Mouse (Mus musculus) neural tube, embryonic 15.5 days (tissue): ENCODE measurements at regions not wholly inside any gene's neighbourhood (a gene's known extent, or its start where the extent isn't known, plus 50 kb on each side); places are given as distances from the start of the nearest gene placed in this dataset.

Source experiments
- ATAC-seq: fragments of 200-750 bp; cut with Nextera tagmentation; 2 replicates; pipeline ENCODE4 v1.8.0; 2017; ENCODE audit warnings: mild to moderate bottlenecking, moderate TSS enrichment, moderate library complexity; ENCODE audit not compliant: low FRiP score
- H3K27ac ChIP-seq: fragments of 300-500 bp; sonication (generic); replicated peaks from 2 replicates; pipeline ENCODE4 v1.5.1; 2015; ENCODE audit warnings: mild to moderate bottlenecking, inconsistent platforms
- H3K27me3 ChIP-seq: fragments of 300-500 bp; sonication (generic); replicated peaks from 2 replicates; pipeline ENCODE4 v1.6.1; 2015; ENCODE audit warnings: inconsistent platforms
- H3K36me3 ChIP-seq: fragments of 300-500 bp; sonication (generic); 2 replicates; pipeline ENCODE4 v1.6.1; 2015; ENCODE audit warnings: inconsistent platforms
- H3K4me1 ChIP-seq: fragments of 300-500 bp; sonication (generic); 2 replicates; pipeline ENCODE4 v1.6.1; 2015; ENCODE audit warnings: inconsistent platforms
- H3K4me2 ChIP-seq: fragments of 300-500 bp; sonication (generic); 2 replicates; pipeline ENCODE4 v1.6.1; 2015; ENCODE audit warnings: inconsistent platforms, mild to moderate bottlenecking, moderate library complexity
- H3K4me3 ChIP-seq: fragments of 300-500 bp; sonication (generic); replicated peaks from 2 replicates; pipeline ENCODE4 v1.5.1; 2015; ENCODE audit warnings: mild to moderate bottlenecking, inconsistent platforms
- H3K9ac ChIP-seq: fragments of 300-500 bp; sonication (generic); replicated peaks from 2 replicates; pipeline ENCODE4 v1.6.1; 2015; ENCODE audit warnings: mild to moderate bottlenecking, inconsistent platforms
- H3K9me3 ChIP-seq: fragments of 300-500 bp; sonication (generic); replicated peaks from 2 replicates; pipeline ENCODE4 v1.6.1; 2016; ENCODE audit warnings: inconsistent platforms
- WGBS: fragments of 180-500 bp; shearing (Covaris S2); methylation state at CpG from one replicate; pipeline ENCODE4 v1.1.7; 2015; ENCODE audit warnings: mixed read lengths; 5-methylcytosine and 5-hydroxymethylcytosine counted together

DNA sequence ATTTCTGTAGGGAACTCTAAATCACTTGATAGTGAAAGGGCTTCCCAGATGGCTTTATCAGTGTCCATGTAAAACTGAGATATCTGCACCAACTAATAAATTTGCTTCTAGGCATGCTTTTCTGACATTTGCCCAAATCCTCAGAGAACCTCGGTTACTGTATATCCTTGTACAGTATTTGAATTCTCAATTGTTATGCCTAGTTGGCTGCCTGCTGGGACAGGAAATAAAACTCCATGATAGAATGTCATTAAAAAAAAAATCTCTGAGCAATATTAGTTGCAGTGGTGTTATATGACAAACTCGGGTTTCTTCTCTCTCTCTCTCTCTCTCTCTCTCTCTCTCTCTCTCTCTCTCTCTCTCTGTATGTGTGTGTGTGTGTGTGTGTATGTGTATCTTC is 162.2 kb upstream of the Kiz start:
- no peak overlapping the region for H3K9ac ChIP-seq
- peak; percentile 58; the same call in 1 of the 2 replicates for ATAC-seq
- no peak overlapping the region for H3K27ac ChIP-seq
- H3K4me3 ChIP-seq, result no peak overlapping the region
- peaks cover 2% of the 10 kb centered on the region; the same call in 1 of the 2 replicates for H3K27me3 ChIP-seq
- H3K36me3 ChIP-seq, result no peaks in the 10 kb centered on the region
- H3K4me1 ChIP-seq, result peaks cover 20% of the 10 kb centered on the region
- H3K9me3 ChIP-seq, result no peaks in the 10 kb centered on the region
- 7% methylated on average over 2 of the region's 2 CpGs for WGBS
- 0 out of 2 replicates have a peak overlapping the region, but pooled peaks have one; percentile 25 for H3K4me2 ChIP-seq

DNA sequence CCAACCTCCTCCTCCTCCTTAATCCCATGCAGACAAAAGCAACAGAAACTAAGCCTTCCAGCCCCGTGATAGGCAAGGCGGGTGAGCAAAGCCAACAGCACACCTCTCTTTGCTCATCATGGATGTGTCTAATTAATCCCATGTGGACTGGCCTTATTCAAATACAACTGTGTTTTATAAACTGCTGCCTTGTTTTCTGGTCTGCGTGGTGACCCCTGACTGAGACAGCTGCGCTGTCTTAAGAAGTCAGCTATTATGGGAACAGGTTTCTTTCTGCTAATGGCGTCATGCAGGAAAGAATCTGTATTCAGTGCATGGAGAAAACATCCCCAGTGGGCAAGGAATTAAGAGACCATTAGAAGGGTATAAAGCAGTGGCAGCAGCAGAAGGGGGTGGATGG is 161.6 kb upstream of the Kiz start:
- Histone ChIP-seq H3K4me3 (no peak overlapping the region), H3K9me3 (no peaks in the 10 kb centered on the region), H3K36me3 (no peaks in the 10 kb centered on the region), H3K4me2 (peak overlapping the region; percentile 25), H3K4me1 (peaks cover 20% of the 10 kb centered on the region), H3K27me3 (no peaks in the 10 kb centered on the region), H3K27ac (0 out of 2 replicates have a peak overlapping the region, but pooled peaks have one; percentile 41), H3K9ac (no peak overlapping the region)
- WGBS, result 21% methylated on average over 5 of the region's 5 CpGs
- peak; percentile 68; the same call in 1 of the 2 replicates for ATAC-seq

DNA sequence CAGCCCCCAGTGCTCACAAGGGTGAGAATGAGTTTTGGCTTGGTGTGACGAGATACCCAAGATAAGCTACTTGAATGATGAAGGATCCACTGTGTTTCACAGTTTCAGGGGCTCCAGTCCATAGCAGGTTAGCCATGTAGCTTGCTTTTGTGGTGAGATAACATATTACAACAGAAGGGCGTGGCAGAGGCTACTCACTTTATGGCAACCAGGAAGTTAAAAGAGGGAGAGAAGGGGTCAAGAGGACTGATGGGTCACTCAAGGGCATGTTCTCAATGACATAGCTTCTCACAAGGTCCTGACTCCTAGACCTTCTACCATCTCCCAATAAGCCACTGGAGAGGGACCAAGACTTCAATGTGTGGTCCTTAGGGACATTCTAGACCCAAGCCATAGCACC is 159.4 kb upstream of the Kiz start:
- Histone ChIP-seq H3K4me3 (no peak overlapping the region), H3K9me3 (no peaks in the 10 kb centered on the region), H3K27me3 (no peaks in the 10 kb centered on the region), H3K27ac (no peak overlapping the region), H3K4me1 (peaks cover 20% of the 10 kb centered on the region), H3K4me2 (no peak overlapping the region), H3K36me3 (no peaks in the 10 kb centered on the region), H3K9ac (no peak overlapping the region)
- no peak for ATAC-seq
- 92% methylated on average over 2 of the region's 2 CpGs for WGBS

DNA sequence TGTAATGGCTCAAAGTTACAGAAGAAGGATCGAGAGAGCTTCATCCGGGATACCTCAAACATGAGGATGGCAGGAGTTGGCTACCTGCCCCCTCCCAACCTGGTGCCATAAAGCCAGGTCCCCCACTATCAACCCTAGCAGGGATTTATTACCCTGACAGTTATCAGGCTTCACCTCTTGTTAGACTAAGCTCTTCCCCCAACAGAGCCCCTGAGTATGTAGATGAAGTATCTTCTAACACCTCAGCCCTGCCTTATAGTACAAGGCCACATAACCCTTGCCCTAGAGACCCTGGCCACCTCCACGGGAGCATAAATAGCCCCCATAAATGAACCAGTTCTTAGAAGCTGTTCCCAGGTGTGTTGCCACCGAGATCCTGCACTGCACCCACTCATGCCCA is 158.9 kb upstream of the Kiz start:
- Histone ChIP-seq H3K4me1 (peaks cover 20% of the 10 kb centered on the region), H3K9me3 (no peaks in the 10 kb centered on the region), H3K27me3 (no peaks in the 10 kb centered on the region), H3K4me3 (no peak overlapping the region), H3K27ac (no peak overlapping the region), H3K9ac (no peak overlapping the region), H3K4me2 (no peak overlapping the region), H3K36me3 (no peaks in the 10 kb centered on the region)
- ATAC-seq, result no peak
- 83% methylated on average over 4 of the region's 4 CpGs for WGBS

DNA sequence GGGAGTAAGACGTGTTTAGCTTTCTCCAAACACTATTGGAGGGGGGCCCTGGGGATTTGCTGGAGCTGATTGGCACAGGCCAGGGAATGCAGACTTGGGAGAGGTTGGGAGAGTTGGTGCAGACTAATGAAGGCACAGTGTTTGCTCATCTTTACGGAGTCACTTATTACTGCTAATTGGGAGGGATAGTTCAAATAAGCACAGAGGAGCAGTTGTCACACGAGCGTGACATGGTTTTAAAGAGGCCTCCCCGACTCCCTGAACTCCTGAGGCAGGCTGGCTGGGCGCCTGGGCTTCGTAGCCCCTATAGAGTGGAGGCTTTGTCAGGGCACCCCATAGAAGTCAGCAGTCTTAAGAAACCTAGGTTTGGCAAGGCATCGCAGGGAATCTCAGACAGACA is 145.0 kb upstream of the Kiz start:
- no peaks in the 10 kb centered on the region for H3K9me3 ChIP-seq
- no peak overlapping the region; the same call in 1 of the 2 replicates for H3K4me2 ChIP-seq
- peak; percentile 90 for ATAC-seq
- H3K36me3 ChIP-seq, result no peaks in the 10 kb centered on the region
- H3K4me1 ChIP-seq, result peaks cover 7% of the 10 kb centered on the region
- no peaks in the 10 kb centered on the region for H3K27me3 ChIP-seq
- WGBS, result 26% methylated on average over 8 of the region's 8 CpGs
- peak overlapping the region; percentile 1; the same call in 1 of the 2 replicates for H3K27ac ChIP-seq
- no peak overlapping the region for H3K4me3 ChIP-seq
- H3K9ac ChIP-seq, result no peak overlapping the region

DNA sequence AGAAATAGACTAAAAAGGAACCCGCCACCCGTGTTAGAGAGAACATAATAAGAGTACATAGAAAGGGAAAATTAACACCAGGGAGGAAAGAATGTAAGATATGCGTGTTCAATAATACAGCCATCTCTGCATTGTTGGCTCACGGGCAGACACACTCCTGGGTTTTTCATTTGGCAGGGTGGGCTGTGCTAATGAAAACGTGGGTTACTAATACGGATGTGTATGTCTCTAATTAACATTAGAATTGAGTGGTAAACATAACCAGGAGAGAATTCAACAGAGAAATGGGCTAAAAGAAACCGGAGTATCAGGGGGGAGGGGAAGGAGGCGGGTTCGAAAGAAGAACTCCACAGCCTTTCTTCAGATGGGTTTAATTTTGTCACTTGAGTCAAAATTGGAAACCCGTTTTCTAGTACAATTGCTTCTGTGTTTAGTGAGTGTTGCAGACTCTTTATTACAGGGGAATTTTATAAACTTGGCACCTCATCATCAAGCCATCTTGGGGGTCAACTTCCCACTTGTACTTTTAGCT is 134.4 kb upstream of the Kiz start:
- Histone ChIP-seq H3K4me3 (no peak overlapping the region), H3K4me1 (peaks cover 19% of the 10 kb centered on the region), H3K4me2 (no peak overlapping the region; the same call in 1 of the 2 replicates), H3K36me3 (no peaks in the 10 kb centered on the region), H3K27me3 (no peaks in the 10 kb centered on the region), H3K9me3 (no peaks in the 10 kb centered on the region), H3K9ac (no peak overlapping the region), H3K27ac (no peak overlapping the region)
- WGBS, result 29% methylated on average over 10 of the region's 10 CpGs
- no peak for ATAC-seq

DNA sequence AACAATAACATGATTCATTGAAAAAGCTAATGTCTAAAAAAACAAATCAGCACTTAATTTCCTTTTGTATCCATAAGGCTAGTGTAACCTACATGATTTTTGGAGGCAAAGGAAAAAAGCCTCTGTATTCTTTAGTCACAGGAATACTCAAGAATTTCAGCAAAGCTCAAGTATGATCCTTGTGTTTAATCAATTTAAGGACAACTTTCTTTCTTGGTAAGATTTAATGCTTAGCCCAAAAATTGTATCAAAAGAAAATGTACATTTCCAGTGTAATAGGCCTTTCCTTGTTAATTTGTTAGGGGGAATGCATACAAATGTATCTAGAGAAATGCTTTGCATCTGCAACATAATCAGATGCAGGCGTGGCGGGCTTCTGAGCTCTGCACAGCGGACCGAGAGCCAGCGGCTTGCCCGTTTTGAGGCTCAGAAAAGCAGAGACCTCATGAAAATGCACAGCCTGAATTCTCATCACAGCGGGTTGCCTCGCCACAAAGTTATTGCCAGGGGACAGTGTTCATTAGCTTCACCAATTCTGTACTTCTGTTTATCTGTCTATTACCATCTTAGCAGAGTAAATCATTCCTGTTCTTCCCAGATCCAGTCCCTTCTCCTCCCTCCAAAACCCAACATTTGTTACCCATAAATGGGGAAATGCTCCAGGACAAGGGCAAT is 133.2 kb upstream of the Kiz start:
- H3K4me1 ChIP-seq, result peaks cover 19% of the 10 kb centered on the region
- peak; percentile 46 for ATAC-seq
- no peak overlapping the region for H3K4me2 ChIP-seq
- 10% methylated on average over 8 of the region's 8 CpGs for WGBS
- no peaks in the 10 kb centered on the region for H3K36me3 ChIP-seq
- no peak overlapping the region for H3K4me3 ChIP-seq
- no peaks in the 10 kb centered on the region for H3K9me3 ChIP-seq
- no peak overlapping the region for H3K9ac ChIP-seq
- no peak overlapping the region for H3K27ac ChIP-seq
- no peaks in the 10 kb centered on the region for H3K27me3 ChIP-seq

DNA sequence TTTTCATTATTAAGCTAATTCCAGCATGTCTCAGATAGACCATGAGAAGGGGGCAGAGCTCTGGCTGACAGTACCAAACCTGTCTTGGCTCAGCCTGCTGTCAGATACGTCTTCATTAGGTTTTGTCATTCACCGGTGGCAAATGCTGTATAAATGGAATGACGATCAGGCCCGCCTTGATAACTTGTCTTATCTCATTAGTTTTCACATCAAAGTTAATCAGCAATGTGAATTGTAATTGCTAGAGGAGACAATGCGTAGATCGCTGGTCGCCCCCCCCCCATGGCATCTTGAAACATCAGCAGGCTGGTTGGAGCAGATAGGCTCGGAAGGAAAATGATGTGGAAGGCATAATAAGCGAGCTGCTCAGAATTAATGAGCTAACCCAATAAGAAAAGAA is 132.5 kb upstream of the Kiz start:
- Histone ChIP-seq H3K9me3 (no peaks in the 10 kb centered on the region), H3K27me3 (no peaks in the 10 kb centered on the region), H3K27ac (no peak overlapping the region), H3K36me3 (no peaks in the 10 kb centered on the region), H3K9ac (no peak overlapping the region), H3K4me2 (no peak overlapping the region), H3K4me1 (peaks cover 19% of the 10 kb centered on the region), H3K4me3 (no peak overlapping the region)
- peak; percentile 70 for ATAC-seq
- WGBS, result 22% methylated on average over 9 of the region's 9 CpGs

DNA sequence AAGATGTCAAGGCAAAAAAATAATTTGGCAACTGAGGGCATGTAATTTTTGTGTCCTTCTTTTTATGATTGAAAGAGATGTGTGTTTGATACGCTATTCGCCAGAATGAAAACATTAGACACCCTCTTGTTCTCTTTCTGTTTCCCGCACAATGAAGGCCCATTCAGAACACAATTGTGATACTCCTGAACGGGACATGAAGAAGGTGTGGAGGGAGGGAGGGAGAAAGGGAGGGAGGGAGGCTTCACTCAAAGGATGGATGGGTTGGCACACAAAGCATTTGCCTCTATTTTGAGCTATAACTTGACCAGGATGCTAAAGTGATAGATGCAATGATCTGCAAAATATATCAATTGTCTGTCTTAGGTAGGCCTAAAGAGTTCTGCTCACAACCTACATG is 132.0 kb upstream of the Kiz start:
- H3K9ac ChIP-seq, result no peak overlapping the region
- no peak overlapping the region for H3K27ac ChIP-seq
- H3K4me3 ChIP-seq, result no peak overlapping the region
- no peaks in the 10 kb centered on the region for H3K9me3 ChIP-seq
- WGBS, result 33% methylated on average over 4 of the region's 4 CpGs
- no peak overlapping the region for H3K4me2 ChIP-seq
- peak; percentile 33; the same call in 1 of the 2 replicates for ATAC-seq
- H3K27me3 ChIP-seq, result no peaks in the 10 kb centered on the region
- no peaks in the 10 kb centered on the region for H3K36me3 ChIP-seq
- H3K4me1 ChIP-seq, result peaks cover 19% of the 10 kb centered on the region

DNA sequence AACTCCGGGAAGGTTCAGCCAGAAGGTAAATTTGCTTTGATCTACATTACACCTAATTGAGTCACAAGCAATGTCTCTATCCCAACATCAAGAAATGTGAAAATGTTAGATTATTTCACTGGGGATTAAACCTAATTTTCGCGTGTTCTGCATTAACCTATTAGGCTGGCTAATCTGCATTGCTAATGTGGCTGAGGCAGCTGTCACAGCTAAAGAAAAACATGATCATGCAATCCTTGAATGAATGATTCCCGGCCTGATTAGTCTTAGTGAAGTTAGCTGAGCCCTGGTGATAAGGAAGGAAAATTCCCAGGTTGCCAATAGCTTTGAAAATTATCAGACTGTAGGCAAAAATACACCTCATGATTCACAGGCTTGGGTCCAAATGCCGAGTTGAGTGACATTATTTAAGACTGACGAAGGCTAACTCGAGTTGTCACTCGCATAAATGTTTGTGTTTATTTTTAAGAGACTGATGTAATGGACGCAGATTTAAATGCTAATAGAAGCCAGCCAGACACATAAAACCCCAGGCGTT is 131.5 kb upstream of the Kiz start:
- no peak overlapping the region; the same call in 1 of the 2 replicates for H3K27ac ChIP-seq
- no peak overlapping the region for H3K4me3 ChIP-seq
- no peaks in the 10 kb centered on the region for H3K27me3 ChIP-seq
- H3K36me3 ChIP-seq, result no peaks in the 10 kb centered on the region
- WGBS, result 20% methylated on average over 10 of the region's 10 CpGs
- H3K9ac ChIP-seq, result no peak overlapping the region
- H3K4me2 ChIP-seq, result no peak overlapping the region
- H3K4me1 ChIP-seq, result peaks cover 19% of the 10 kb centered on the region
- no peaks in the 10 kb centered on the region for H3K9me3 ChIP-seq
- ATAC-seq, result no peak

DNA sequence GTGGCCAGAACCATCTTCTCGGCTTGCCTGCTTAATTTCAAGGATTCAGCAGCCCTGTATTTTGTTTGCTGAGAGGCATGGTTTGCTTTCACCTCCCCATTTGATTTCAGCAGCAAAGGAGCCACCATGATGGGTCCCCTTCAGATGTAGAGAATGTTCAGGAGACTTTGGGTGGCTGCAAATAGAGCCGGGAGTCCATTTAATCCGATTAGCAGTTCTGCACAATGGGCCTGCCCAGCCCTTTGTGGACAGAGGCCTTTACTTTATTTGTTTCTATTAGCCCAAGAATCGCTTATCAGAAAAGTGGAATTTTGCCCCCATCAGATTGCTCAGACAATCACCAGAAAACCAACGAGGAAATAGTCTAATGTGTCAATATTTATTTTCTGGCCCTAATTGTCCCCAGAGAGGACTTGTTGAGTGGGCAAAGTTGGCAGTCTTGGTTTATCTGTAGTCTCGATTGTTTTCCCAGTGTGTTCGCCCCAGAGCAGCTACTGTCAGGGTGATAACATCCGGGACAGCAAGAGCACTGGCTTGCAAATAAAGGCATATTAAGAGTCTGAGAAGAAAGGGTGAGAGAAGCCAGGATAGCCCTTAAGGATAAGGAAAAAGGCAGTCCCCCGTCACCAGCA is 130.6 kb upstream of the Kiz start:
- Histone ChIP-seq H3K4me2 (no peak overlapping the region), H3K27ac (no peak overlapping the region)

DNA sequence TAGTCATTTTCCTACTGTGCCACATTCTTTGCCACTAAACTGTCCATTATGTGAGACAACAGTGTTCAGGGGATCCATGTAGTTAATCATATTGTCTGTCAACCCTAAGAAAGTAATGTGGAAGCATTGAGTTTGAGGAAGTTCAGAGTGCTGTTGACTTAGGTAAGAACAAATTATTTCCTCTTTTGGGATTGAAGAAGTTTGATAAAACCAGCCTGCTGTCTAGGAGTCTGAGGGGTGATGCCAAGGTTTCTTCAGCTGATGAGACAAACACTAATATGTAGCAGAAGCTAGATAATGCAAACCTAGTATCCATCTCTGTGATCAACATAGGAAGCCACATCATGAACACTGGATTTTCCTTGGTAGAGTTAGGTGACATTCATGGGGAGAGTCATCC is 127.0 kb upstream of the Kiz start:
- Histone ChIP-seq H3K9me3 (no peaks in the 10 kb centered on the region), H3K36me3 (no peaks in the 10 kb centered on the region), H3K9ac (no peak overlapping the region), H3K4me3 (no peak overlapping the region), H3K27ac (no peak overlapping the region), H3K27me3 (no peaks in the 10 kb centered on the region), H3K4me2 (no peak overlapping the region), H3K4me1 (peaks cover 6% of the 10 kb centered on the region; the same call in 1 of the 2 replicates)
- no peak for ATAC-seq

More for the DNA sequence above, 130.6 kb upstream of the Kiz start:
- Histone ChIP-seq H3K27me3 (no peaks in the 10 kb centered on the region), H3K36me3 (no peaks in the 10 kb centered on the region), H3K4me3 (no peak overlapping the region), H3K9me3 (no peaks in the 10 kb centered on the region), H3K9ac (no peak overlapping the region), H3K4me1 (peaks cover 19% of the 10 kb centered on the region)
- 56% methylated on average over 9 of the region's 9 CpGs for WGBS
- no peak for ATAC-seq
